Mouse (Mus musculus): ENCODE measurements around the gene Sbsn. TPM values are rescaled to one million over a fixed set of nuclear protein-coding genes. Genes with fewer than 3 reads are reported as not detected.
A peak's percentile ranks its signal among the peaks of the same experiment; 100 is the strongest.

Sbsn gene
- polyA plus RNA-seq (2015; fragmentation: Nextera tagmentation; extraction: Ambion mirVana): 0.89 and 1.6 TPM in 2 replicates

DNA sequence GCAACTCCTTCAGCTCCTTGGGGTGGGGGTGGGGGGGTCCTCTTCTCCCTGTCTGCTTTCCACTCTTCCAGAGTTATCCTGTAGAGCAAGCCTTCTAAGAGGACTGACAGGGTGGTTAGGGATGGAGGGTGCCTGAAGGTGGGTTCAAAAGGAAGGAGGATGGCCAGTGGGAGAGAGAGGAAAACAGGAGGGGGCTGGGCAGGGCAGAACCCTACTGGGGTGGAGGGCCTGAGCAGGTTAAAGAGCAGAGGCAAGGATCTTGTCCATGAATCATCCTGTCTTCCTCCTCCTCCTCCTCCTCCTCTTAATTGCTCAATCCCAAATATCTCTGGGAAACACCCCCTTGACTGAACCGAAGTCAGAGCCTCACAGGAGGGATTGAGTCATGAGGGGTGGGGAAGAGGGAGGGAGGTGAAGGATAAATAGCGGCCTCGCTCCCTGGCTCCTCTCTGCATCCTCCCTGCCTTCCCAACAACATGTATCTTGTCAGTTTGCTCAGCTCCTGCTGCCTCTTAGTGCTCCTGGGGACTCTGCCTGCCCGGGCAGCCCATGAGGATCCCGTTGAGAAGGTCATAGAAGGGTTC lies at the start of gene Sbsn:
Gene Sbsn, plus strand, starts transcription at position 386 of the 584 bp plus-strand sequence.
- H3K27ac ChIP-seq (ENCODE audit: low read length): no peak within 1 kb of the TSS
- H3K4me1 ChIP-seq (ENCODE audit: control insufficient read depth, insufficient read depth, low read length): peaks cover 5% of the 10 kb centered on the region; the same call in 1 of the 2 replicates
- 56% methylated on average over 5 of the region's 5 CpGs for WGBS
- no peaks in the 10 kb centered on the region for H3K27me3 ChIP-seq (replicated peaks; ENCODE audit: control insufficient read depth, insufficient read depth, low read length)
- H3K9me3 ChIP-seq (ENCODE audit: control insufficient read depth, low read length): no peaks in the 10 kb centered on the region; the same call in 1 of the 2 replicates
- H3K36me3 ChIP-seq (ENCODE audit: control insufficient read depth, insufficient read depth, low read length): no peaks in the 10 kb centered on the region; the same call in 1 of the 2 replicates
- ATAC-seq: 0 out of 2 replicates have a peak, but pooled peaks have one; percentile 9
- no peak within 1 kb of the TSS for H3K4me3 ChIP-seq (ENCODE audit: low read length)
- H3K4me2 ChIP-seq (ENCODE audit: low read depth, low read length): no peak within 1 kb of the TSS
- H3K9ac ChIP-seq (ENCODE audit: low read depth, low read length): no peak within 1 kb of the TSS

GRCm38 (mm10) chr7:30706214-30706882 lies 44.9 kb upstream of the Sbsn start:
- Histone ChIP-seq H3K27ac (ENCODE audit: low read length) (peak overlapping the region; percentile 82), H3K4me1 (ENCODE audit: control insufficient read depth, insufficient read depth, low read length) (peaks cover 10% of the 10 kb centered on the region), H3K27me3 (replicated peaks; ENCODE audit: control insufficient read depth, insufficient read depth, low read length) (no peaks in the 10 kb centered on the region), H3K4me3 (ENCODE audit: low read length) (no peak overlapping the region), H3K9me3 (ENCODE audit: control insufficient read depth, low read length) (no peaks in the 10 kb centered on the region), H3K4me2 (ENCODE audit: low read depth, low read length) (no peak overlapping the region), H3K9ac (ENCODE audit: low read depth, low read length) (peak overlapping the region; percentile 51; the same call in 1 of the 2 replicates), H3K36me3 (ENCODE audit: control insufficient read depth, insufficient read depth, low read length) (no peaks in the 10 kb centered on the region)
- WGBS: 46% methylated on average over 8 of the region's 8 CpGs
- ATAC-seq: peak; percentile 95

DNA sequence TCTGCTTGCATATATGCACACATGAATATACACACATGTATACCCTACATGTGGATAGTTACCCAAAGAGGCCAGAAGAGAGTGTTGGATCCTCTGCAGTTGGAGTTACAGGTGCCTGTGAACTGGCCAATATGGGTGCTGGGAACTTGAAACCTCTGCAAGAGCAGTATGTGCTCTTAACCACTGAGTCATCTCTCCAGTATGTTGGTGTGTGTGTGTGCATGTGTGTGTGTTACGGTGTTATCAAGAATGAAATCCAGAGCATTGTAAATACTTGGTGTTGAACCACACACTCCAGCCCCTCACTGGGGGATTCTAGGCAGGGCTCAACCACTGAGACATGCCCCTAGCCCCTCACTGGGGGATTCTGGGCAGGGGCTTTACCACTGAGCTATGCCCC lies 43.8 kb upstream of the Sbsn start:
- 72% methylated on average over 1 of the region's 1 CpGs for WGBS
- Histone ChIP-seq H3K36me3 (ENCODE audit: control insufficient read depth, insufficient read depth, low read length) (no peaks in the 10 kb centered on the region), H3K4me2 (ENCODE audit: low read depth, low read length) (no peak overlapping the region), H3K27me3 (replicated peaks; ENCODE audit: control insufficient read depth, insufficient read depth, low read length) (no peaks in the 10 kb centered on the region), H3K9me3 (ENCODE audit: control insufficient read depth, low read length) (no peaks in the 10 kb centered on the region), H3K9ac (ENCODE audit: low read depth, low read length) (no peak overlapping the region), H3K27ac (ENCODE audit: low read length) (peak overlapping the region; percentile 82; the same call in 1 of the 2 replicates), H3K4me3 (ENCODE audit: low read length) (no peak overlapping the region), H3K4me1 (ENCODE audit: control insufficient read depth, insufficient read depth, low read length) (peaks cover 10% of the 10 kb centered on the region)
- ATAC-seq: peak; percentile 27; the same call in 1 of the 2 replicates

GRCm38 (mm10) chr7:30711942-30712341 lies 39.3 kb upstream of the Sbsn start, which contains the start of gene Atp4a:
TSS of gene Atp4a (plus strand) at chr7:30712209.
- Histone ChIP-seq H3K4me2 (ENCODE audit: low read depth, low read length) (no peak within 1 kb of the TSS), H3K4me3 (ENCODE audit: low read length) (no peak within 1 kb of the TSS), H3K9ac (ENCODE audit: low read depth, low read length) (no peak within 1 kb of the TSS), H3K36me3 (ENCODE audit: control insufficient read depth, insufficient read depth, low read length) (no peaks in the 10 kb centered on the region), H3K4me1 (ENCODE audit: control insufficient read depth, insufficient read depth, low read length) (peaks cover 9% of the 10 kb centered on the region), H3K27ac (ENCODE audit: low read length) (no peak within 1 kb of the TSS), H3K9me3 (ENCODE audit: control insufficient read depth, low read length) (no peaks in the 10 kb centered on the region), H3K27me3 (replicated peaks; ENCODE audit: control insufficient read depth, insufficient read depth, low read length) (peaks cover 5% of the 10 kb centered on the region; the same call in 1 of the 2 replicates)
- ATAC-seq: no peak
- WGBS: 83% methylated on average over 3 of the region's 3 CpGs

- ATAC-seq: peak; percentile 97
- peaks cover 5% of the 10 kb centered on the region; the same call in 1 of the 2 replicates for H3K27me3 ChIP-seq (replicated peaks; ENCODE audit: control insufficient read depth, insufficient read depth, low read length)
- WGBS: 2% methylated on average over 43 of the region's 43 CpGs
- peak overlapping the region; percentile 43 for H3K4me3 ChIP-seq (ENCODE audit: low read length)
- no peak overlapping the region for H3K27ac ChIP-seq (ENCODE audit: low read length)
- H3K9ac ChIP-seq (ENCODE audit: low read depth, low read length): peak overlapping the region; percentile 44
- no peaks in the 10 kb centered on the region for H3K9me3 ChIP-seq (ENCODE audit: control insufficient read depth, low read length)
- peaks cover 8% of the 10 kb centered on the region for H3K4me1 ChIP-seq (ENCODE audit: control insufficient read depth, insufficient read depth, low read length)
- H3K4me2 ChIP-seq (ENCODE audit: low read depth, low read length): peak overlapping the region; percentile 75
- H3K36me3 ChIP-seq (ENCODE audit: control insufficient read depth, insufficient read depth, low read length): no peaks in the 10 kb centered on the region
These were observed 34.1 kb upstream of the Sbsn start for GRCm38 (mm10) chr7:30717006-30717715.

- Histone ChIP-seq H3K9ac (ENCODE audit: low read depth, low read length) (peak overlapping the region; percentile 44), H3K27me3 (replicated peaks; ENCODE audit: control insufficient read depth, insufficient read depth, low read length) (peaks cover 5% of the 10 kb centered on the region; the same call in 1 of the 2 replicates), H3K9me3 (ENCODE audit: control insufficient read depth, low read length) (no peaks in the 10 kb centered on the region), H3K36me3 (ENCODE audit: control insufficient read depth, insufficient read depth, low read length) (no peaks in the 10 kb centered on the region), H3K27ac (ENCODE audit: low read length) (no peak overlapping the region), H3K4me3 (ENCODE audit: low read length) (peak overlapping the region; percentile 43), H3K4me1 (ENCODE audit: control insufficient read depth, insufficient read depth, low read length) (peaks cover 8% of the 10 kb centered on the region), H3K4me2 (ENCODE audit: low read depth, low read length) (peak overlapping the region; percentile 75)
- WGBS: 11% methylated on average over 14 of the region's 14 CpGs
- no peak for ATAC-seq
These were observed 33.6 kb upstream of the Sbsn start for GRCm38 (mm10) chr7:30717716-30718046.

DNA sequence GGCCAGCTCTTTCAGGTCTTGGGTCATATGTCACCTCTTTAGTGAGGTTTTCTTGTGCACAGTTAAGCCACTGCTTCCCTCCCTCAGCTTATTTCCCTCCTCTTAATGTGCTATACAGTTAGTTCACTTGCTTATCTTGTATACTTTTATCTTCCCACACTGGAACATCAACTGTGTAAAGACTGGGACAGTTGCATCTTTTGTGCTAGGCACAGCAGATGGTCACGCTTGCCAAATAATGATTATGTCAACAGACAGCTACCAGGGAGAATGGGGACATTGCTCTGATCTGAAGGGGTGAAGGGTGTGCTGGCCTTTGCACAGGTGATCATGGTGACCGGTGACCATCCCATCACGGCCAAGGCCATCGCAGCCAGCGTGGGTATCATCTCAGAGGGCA lies 31.6 kb upstream of the Sbsn start:
- Histone ChIP-seq H3K27ac (ENCODE audit: low read length) (no peak overlapping the region), H3K36me3 (ENCODE audit: control insufficient read depth, insufficient read depth, low read length) (no peaks in the 10 kb centered on the region), H3K4me1 (ENCODE audit: control insufficient read depth, insufficient read depth, low read length) (peaks cover 8% of the 10 kb centered on the region), H3K9me3 (ENCODE audit: control insufficient read depth, low read length) (no peaks in the 10 kb centered on the region), H3K9ac (ENCODE audit: low read depth, low read length) (no peak overlapping the region), H3K27me3 (replicated peaks; ENCODE audit: control insufficient read depth, insufficient read depth, low read length) (peaks cover 5% of the 10 kb centered on the region; the same call in 1 of the 2 replicates), H3K4me2 (ENCODE audit: low read depth, low read length) (no peak overlapping the region), H3K4me3 (ENCODE audit: low read length) (no peak overlapping the region)
- no peak for ATAC-seq
- WGBS: 87% methylated on average over 5 of the region's 5 CpGs

- H3K36me3 ChIP-seq (ENCODE audit: control insufficient read depth, insufficient read depth, low read length): no peaks in the 10 kb centered on the region
- H3K4me3 ChIP-seq (ENCODE audit: low read length): no peak overlapping the region
- no peaks in the 10 kb centered on the region for H3K9me3 ChIP-seq (ENCODE audit: control insufficient read depth, low read length)
- no peak overlapping the region for H3K9ac ChIP-seq (ENCODE audit: low read depth, low read length)
- peaks cover 3% of the 10 kb centered on the region; the same call in 1 of the 2 replicates for H3K27me3 ChIP-seq (replicated peaks; ENCODE audit: control insufficient read depth, insufficient read depth, low read length)
- no peak overlapping the region for H3K4me2 ChIP-seq (ENCODE audit: low read depth, low read length)
- peaks cover 8% of the 10 kb centered on the region for H3K4me1 ChIP-seq (ENCODE audit: control insufficient read depth, insufficient read depth, low read length)
- 83% methylated on average over 7 of the region's 7 CpGs for WGBS
- ATAC-seq: no peak
- no peak overlapping the region for H3K27ac ChIP-seq (ENCODE audit: low read length)
These were observed 30.0 kb upstream of the Sbsn start for GRCm38 (mm10) chr7:30721286-30721685.

DNA sequence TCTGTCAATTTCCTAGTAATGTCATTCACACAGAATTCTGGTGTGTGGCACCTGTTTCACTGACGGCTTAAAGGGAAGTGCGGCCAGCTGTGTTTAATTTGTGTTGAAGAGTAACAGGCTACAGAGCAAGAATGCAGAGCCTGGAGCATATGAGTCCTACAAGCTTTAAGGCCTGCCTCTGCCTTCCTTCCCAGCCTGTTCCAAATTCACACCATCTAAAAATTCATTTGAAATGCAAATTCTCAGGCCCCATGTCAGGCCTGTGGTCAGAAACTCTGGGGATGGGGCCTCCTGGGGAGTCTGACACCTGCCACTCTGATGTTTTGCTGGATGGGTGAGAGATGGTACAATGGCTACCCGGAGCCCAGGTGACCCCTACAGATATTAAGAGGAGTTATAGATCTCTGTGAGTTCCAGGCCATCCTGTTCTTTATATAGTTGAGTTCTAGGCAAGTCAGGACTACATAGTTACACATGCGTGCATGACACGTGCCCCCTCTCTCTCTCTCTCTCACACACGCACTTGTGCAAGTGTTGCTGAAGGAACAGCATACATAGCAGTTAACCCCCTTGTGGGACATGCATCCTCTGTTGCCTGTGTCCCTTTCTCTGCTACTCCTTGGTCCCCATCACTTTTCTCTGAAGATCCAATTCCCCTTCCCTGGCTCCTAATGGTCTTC lies 27.9 kb upstream of the Sbsn start:
- no peak for ATAC-seq

More for the DNA sequence above, 27.9 kb upstream of the Sbsn start:
- Histone ChIP-seq H3K9me3 (ENCODE audit: control insufficient read depth, low read length) (no peaks in the 10 kb centered on the region), H3K4me2 (ENCODE audit: low read depth, low read length) (no peak overlapping the region), H3K27ac (ENCODE audit: low read length) (no peak overlapping the region), H3K36me3 (ENCODE audit: control insufficient read depth, insufficient read depth, low read length) (no peaks in the 10 kb centered on the region), H3K4me1 (ENCODE audit: control insufficient read depth, insufficient read depth, low read length) (peaks cover 7% of the 10 kb centered on the region), H3K4me3 (ENCODE audit: low read length) (no peak overlapping the region), H3K27me3 (replicated peaks; ENCODE audit: control insufficient read depth, insufficient read depth, low read length) (no peaks in the 10 kb centered on the region), H3K9ac (ENCODE audit: low read depth, low read length) (no peak overlapping the region)
- 57% methylated on average over 6 of the region's 6 CpGs for WGBS

All from intestine, embryonic 16.5 days (tissue).